Mouse (Mus musculus): ENCODE results near the gene Mpnd.

GRCm38 (mm10) chr17:56054938-56055337, 49.4 kb downstream of the Mpnd start:
- TF ChIP-seq POLR2A (IDR thresholded peaks at IDR 0.05; ENCODE audit: low read depth, low read length), result no peak
- no peak for TF ChIP-seq CTCF (IDR thresholded peaks at IDR 0.05; ENCODE audit: borderline replicate concordance, insufficient read depth, low read length)
